Mouse (Mus musculus) mature B cell (primary cell): Measurements from ENCODE around the gene Gm21663.
"Not testable (repeated sequence)": the region's sequence is repeated elsewhere in the genome, so short reads cannot be mapped to it uniquely, and the experiment has no call there.

Experiments used
- in situ Hi-C: fragments of 300-500 bp; cut with MboI; formaldehyde crosslinking; loops from 2 replicates; pipeline ENCODE4 v1.14.3; 2019

Gene Gm21663

GRCm38 (mm10) chr5:25942281-25942680 lies at the start of gene Gm21663:
TSS of gene Gm21663 (minus strand) at chr5:25942381.
- in situ Hi-C loops, result not testable (repeated sequence)

- in situ Hi-C loops, result not testable (repeated sequence)
Observed at GRCm38 (mm10) chr5:25988550-25988949, 46.4 kb upstream of the Gm21663 start, which contains the start of gene Gm21698. TSS of gene Gm21698 (minus strand) at chr5:25988650.

GRCm38 (mm10) chr5:25972563-25972962 lies 30.4 kb upstream of the Gm21663 start, which contains the start of gene Gm21680:
TSS of gene Gm21680 (minus strand) at chr5:25972663.
- in situ Hi-C loops, result not testable (repeated sequence)

GRCm38 (mm10) chr5:25957050-25957449 lies 14.9 kb upstream of the Gm21663 start:
- in situ Hi-C loops, result not testable (repeated sequence)

- in situ Hi-C loops, result not testable (repeated sequence)
Observed at GRCm38 (mm10) chr5:25956611-25957010, 14.4 kb upstream of the Gm21663 start.

GRCm38 (mm10) chr5:25954317-25954716 lies 12.1 kb upstream of the Gm21663 start, which contains the start of gene Gm21671:
TSS of gene Gm21671 (minus strand) at chr5:25954417.
- in situ Hi-C loops, result not testable (repeated sequence)

- in situ Hi-C loops, result not testable (repeated sequence)
Observed at GRCm38 (mm10) chr5:25945391-25945790, 3.2 kb upstream of the Gm21663 start.

GRCm38 (mm10) chr5:25891321-25891720 lies 50.9 kb downstream of the Gm21663 start:
- in situ Hi-C loops, result no loop called here

GRCm38 (mm10) chr5:25889746-25890382 lies 52.3 kb downstream of the Gm21663 start:
- in situ Hi-C loops, result no loop called here

GRCm38 (mm10) chr5:25886708-25887107 lies 55.5 kb downstream of the Gm21663 start:
- in situ Hi-C loops, result no loop called here
